Mouse (Mus musculus): ENCODE measurements around the gene Nfia. TPM values are rescaled to one million over a fixed set of nuclear protein-coding genes. Genes with fewer than 3 reads are reported as not detected.

The Nfia gene
- polyA plus RNA-seq, 1 experiment from 2014 or later, result 15.9 TPM

GRCm38 (mm10) chr4:97910115-97910776, 137.7 kb downstream of the Nfia start:
- Histone ChIP-seq H3K4me3 (ENCODE audit: low read depth, low read length) (no peak overlapping the region), H3K27ac (ENCODE audit: low read depth, low read length) (no peak overlapping the region), H3K4me2 (replicated peaks; ENCODE audit: low read depth) (no peak overlapping the region), H3K4me1 (replicated peaks; ENCODE audit: control insufficient read depth, insufficient read depth, low read length) (no peaks in the 10 kb centered on the region), H3K9me3 (ENCODE audit: control insufficient read depth) (no peaks in the 10 kb centered on the region), H3K9ac (ENCODE audit: low read depth, low read length) (no peak overlapping the region), H3K36me3 (ENCODE audit: control insufficient read depth, insufficient read depth) (no peaks in the 10 kb centered on the region), H3K27me3 (replicated peaks; ENCODE audit: control insufficient read depth, insufficient read depth, low read length) (no peaks in the 10 kb centered on the region)
- ATAC-seq, result no peak
- no peak for TF ChIP-seq CTCF (IDR thresholded peaks at IDR 0.05; ENCODE audit: low read depth)
- WGBS, result 86% methylated on average over 9 of the region's 9 CpGs

GRCm38 (mm10) chr4:97910777-97911580, 138.4 kb downstream of the Nfia start:
- Histone ChIP-seq H3K4me1 (replicated peaks; ENCODE audit: control insufficient read depth, insufficient read depth, low read length) (no peaks in the 10 kb centered on the region), H3K4me2 (replicated peaks; ENCODE audit: low read depth) (no peak overlapping the region), H3K27me3 (replicated peaks; ENCODE audit: control insufficient read depth, insufficient read depth, low read length) (no peaks in the 10 kb centered on the region), H3K36me3 (ENCODE audit: control insufficient read depth, insufficient read depth) (no peaks in the 10 kb centered on the region), H3K4me3 (ENCODE audit: low read depth, low read length) (no peak overlapping the region), H3K9me3 (ENCODE audit: control insufficient read depth) (no peaks in the 10 kb centered on the region), H3K9ac (ENCODE audit: low read depth, low read length) (no peak overlapping the region), H3K27ac (ENCODE audit: low read depth, low read length) (no peak overlapping the region)
- no peak for ATAC-seq
- WGBS, result 89% methylated on average over 27 of the region's 27 CpGs
- no peak for TF ChIP-seq CTCF (IDR thresholded peaks at IDR 0.05; ENCODE audit: low read depth)

GRCm38 (mm10) chr4:97911755-97912154, 139.2 kb downstream of the Nfia start:
- Histone ChIP-seq H3K4me3 (ENCODE audit: low read depth, low read length) (no peak overlapping the region), H3K4me2 (replicated peaks; ENCODE audit: low read depth) (no peak overlapping the region), H3K36me3 (ENCODE audit: control insufficient read depth, insufficient read depth) (no peaks in the 10 kb centered on the region), H3K9me3 (ENCODE audit: control insufficient read depth) (no peaks in the 10 kb centered on the region), H3K9ac (ENCODE audit: low read depth, low read length) (no peak overlapping the region), H3K27ac (ENCODE audit: low read depth, low read length) (no peak overlapping the region), H3K27me3 (replicated peaks; ENCODE audit: control insufficient read depth, insufficient read depth, low read length) (no peaks in the 10 kb centered on the region), H3K4me1 (replicated peaks; ENCODE audit: control insufficient read depth, insufficient read depth, low read length) (no peaks in the 10 kb centered on the region)
- ATAC-seq, result no peak
- WGBS, result 86% methylated on average over 7 of the region's 7 CpGs
- no peak for TF ChIP-seq CTCF (IDR thresholded peaks at IDR 0.05; ENCODE audit: low read depth)

- Histone ChIP-seq H3K9me3 (ENCODE audit: control insufficient read depth) (no peaks in the 10 kb centered on the region), H3K27ac (ENCODE audit: low read depth, low read length) (no peak overlapping the region), H3K4me1 (replicated peaks; ENCODE audit: control insufficient read depth, insufficient read depth, low read length) (no peaks in the 10 kb centered on the region), H3K4me3 (ENCODE audit: low read depth, low read length) (no peak overlapping the region), H3K27me3 (replicated peaks; ENCODE audit: control insufficient read depth, insufficient read depth, low read length) (no peaks in the 10 kb centered on the region), H3K36me3 (ENCODE audit: control insufficient read depth, insufficient read depth) (no peaks in the 10 kb centered on the region), H3K9ac (ENCODE audit: low read depth, low read length) (no peak overlapping the region), H3K4me2 (replicated peaks; ENCODE audit: low read depth) (no peak overlapping the region)
- WGBS, result 84% methylated on average over 6 of the region's 6 CpGs
- TF ChIP-seq CTCF (IDR thresholded peaks at IDR 0.05; ENCODE audit: low read depth), result no peak
- ATAC-seq, result no peak
Measured at GRCm38 (mm10) chr4:97912155-97912554, 139.6 kb downstream of the Nfia start.

- Histone ChIP-seq H3K4me3 (ENCODE audit: low read depth, low read length) (no peak overlapping the region), H3K27ac (ENCODE audit: low read depth, low read length) (no peak overlapping the region), H3K4me2 (replicated peaks; ENCODE audit: low read depth) (no peak overlapping the region), H3K27me3 (replicated peaks; ENCODE audit: control insufficient read depth, insufficient read depth, low read length) (no peaks in the 10 kb centered on the region), H3K9ac (ENCODE audit: low read depth, low read length) (no peak overlapping the region), H3K9me3 (ENCODE audit: control insufficient read depth) (no peaks in the 10 kb centered on the region), H3K4me1 (replicated peaks; ENCODE audit: control insufficient read depth, insufficient read depth, low read length) (no peaks in the 10 kb centered on the region), H3K36me3 (ENCODE audit: control insufficient read depth, insufficient read depth) (no peaks in the 10 kb centered on the region)
- TF ChIP-seq CTCF (IDR thresholded peaks at IDR 0.05; ENCODE audit: low read depth), result no peak
- 95% methylated on average over 11 of the region's 11 CpGs for WGBS
- no peak for ATAC-seq
Measured at GRCm38 (mm10) chr4:97912560-97912959, 140.0 kb downstream of the Nfia start.

GRCm38 (mm10) chr4:97914348-97914747, 141.8 kb downstream of the Nfia start:
- WGBS, result 96% methylated on average over 2 of the region's 2 CpGs
- no peak for ATAC-seq
- no peak overlapping the region for H3K9ac ChIP-seq (ENCODE audit: low read depth, low read length)
- H3K27ac ChIP-seq (ENCODE audit: low read depth, low read length), result no peak overlapping the region
- no peaks in the 10 kb centered on the region for H3K9me3 ChIP-seq (ENCODE audit: control insufficient read depth)
- H3K36me3 ChIP-seq (ENCODE audit: control insufficient read depth, insufficient read depth), result no peaks in the 10 kb centered on the region
- no peak overlapping the region for H3K4me2 ChIP-seq (replicated peaks; ENCODE audit: low read depth)
- H3K27me3 ChIP-seq (replicated peaks; ENCODE audit: control insufficient read depth, insufficient read depth, low read length), result no peaks in the 10 kb centered on the region
- H3K4me1 ChIP-seq (replicated peaks; ENCODE audit: control insufficient read depth, insufficient read depth, low read length), result no peaks in the 10 kb centered on the region
- H3K4me3 ChIP-seq (ENCODE audit: low read depth, low read length), result no peak overlapping the region
- TF ChIP-seq CTCF (IDR thresholded peaks at IDR 0.05; ENCODE audit: low read depth), result no peak

Measured in intestine, postnatal 0 days (tissue).